Mouse (Mus musculus): ENCODE measurements at regions not wholly inside any gene's neighbourhood (a gene's known extent, or its start where the extent isn't known, plus 50 kb on each side); places are given as distances from the start of the nearest gene placed in this dataset.

- no peak for TF ChIP-seq POLR2A (IDR thresholded peaks at IDR 0.05; ENCODE audit: insufficient read depth, low read length)
- no peak for TF ChIP-seq CTCF (IDR thresholded peaks at IDR 0.05; ENCODE audit: low read depth, low read length)
- TF ChIP-seq EP300 (IDR thresholded peaks at IDR 0.05; ENCODE audit: insufficient read depth, low read depth, low read length), result no peak
These were observed 374.0 kb downstream of the Epha4 start for GRCm38 (mm10) chr1:77140906-77141305.
